Mouse (Mus musculus) megakaryocyte, embryonic 14.5 days (primary cell): Measurements from ENCODE around the gene Nup107. TPM values are rescaled to one million over a fixed set of nuclear protein-coding genes. Genes with fewer than 3 reads are reported as not detected.
A peak's percentile ranks its signal among the peaks of the same experiment; 100 is the strongest.

ENCODE experiments used
- H3K27me3 ChIP-seq: replicated peaks from 2 replicates; pipeline ENCODE3; 2012; ENCODE audit warnings: inconsistent platforms
- H3K36me3 ChIP-seq: replicated peaks from 2 replicates; pipeline ENCODE3; 2012; ENCODE audit warnings: low read length, inconsistent platforms, mixed read lengths
- H3K4me1 ChIP-seq: 2 replicates; pipeline ENCODE4 v1.6.1; 2012; ENCODE audit warnings: inconsistent platforms
- H3K4me3 ChIP-seq: replicated peaks from 2 replicates; pipeline ENCODE3; 2012; ENCODE audit warnings: moderate library complexity, mild to moderate bottlenecking, inconsistent platforms
- H3K9me3 ChIP-seq: 2 replicates; pipeline ENCODE4 v1.6.1; 2012; ENCODE audit warnings: inconsistent platforms
- FLI1 ChIP-seq: IDR thresholded peaks from 2 replicates; pipeline ENCODE4 v1.6.1; 2012; ENCODE audit warnings: low read length, inconsistent platforms, mixed read lengths
- GATA1 ChIP-seq: IDR thresholded peaks from 3 replicates; pipeline ENCODE4 v1.6.1; 2012; ENCODE audit warnings: mixed read lengths, low read length, inconsistent platforms, borderline replicate concordance
- polyA plus RNA-seq: library from polyadenylated mRNA; stranded (reverse); fragments of >175 nt; gene quantifications from 2 replicates; pipeline ENCODE4 v1.2.3, GENCODE M21; 2012; ENCODE audit warnings: low replicate concordance; ENCODE audit not compliant: insufficient read depth

Gene Nup107
- 10.8 TPM in 1 of 2 replicates, not detected in the other for polyA plus RNA-seq

DNA sequence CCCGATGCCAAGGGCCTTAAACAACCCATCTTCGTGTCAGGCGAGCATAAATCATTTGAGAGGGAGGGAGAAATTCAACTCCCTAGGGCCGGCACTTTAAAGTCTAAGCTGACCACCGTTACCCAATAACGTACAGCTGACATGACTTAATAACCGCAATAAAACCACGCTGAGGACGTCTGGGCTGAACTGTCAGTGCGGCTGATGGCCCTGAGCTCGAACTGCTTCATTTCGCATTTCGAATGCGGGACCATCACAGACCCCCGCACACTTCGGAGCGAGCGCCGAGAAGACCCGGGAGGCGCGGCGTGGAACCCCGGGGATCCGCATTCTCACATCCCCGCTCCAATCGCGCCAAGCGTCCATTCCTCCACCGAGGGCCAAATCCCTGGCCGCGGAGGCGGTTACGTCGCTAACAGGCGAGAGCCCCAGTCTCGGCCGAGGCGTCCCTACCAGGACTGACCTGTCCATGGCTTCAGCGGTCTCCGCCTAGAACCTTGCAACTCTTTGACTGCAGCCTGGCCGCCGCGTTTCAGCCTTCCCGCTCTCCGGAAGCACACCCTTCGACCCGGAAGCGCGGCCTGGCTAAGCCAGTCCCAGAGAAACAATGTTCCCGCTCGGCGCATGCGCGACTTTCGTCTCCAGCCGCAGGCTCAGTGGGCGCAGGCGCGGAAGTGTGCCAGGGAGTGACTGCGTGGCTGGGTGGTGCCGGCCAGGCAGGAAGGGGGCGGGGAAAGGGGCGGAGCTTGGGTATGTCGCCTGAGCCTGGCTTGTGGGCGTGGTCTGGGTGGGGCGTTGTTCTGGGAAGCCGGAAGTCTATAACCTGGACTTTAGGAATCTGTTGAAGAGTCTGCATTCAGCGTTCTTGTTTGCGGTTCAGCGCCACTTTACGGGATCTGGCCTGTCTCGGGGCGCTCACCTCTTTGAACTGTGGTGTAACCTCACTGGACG lies at the start of gene Nup107:
Nup107 (minus strand) TSS at position 565 of the 951 bp plus-strand sequence.
- peaks cover 17% of the 10 kb centered on the region for H3K36me3 ChIP-seq
- H3K9me3 ChIP-seq: no peaks in the 10 kb centered on the region
- peak within 1 kb of the TSS; percentile 94 for H3K4me3 ChIP-seq
- peaks cover 47% of the 10 kb centered on the region for H3K4me1 ChIP-seq
- H3K27me3 ChIP-seq: no peaks in the 10 kb centered on the region
- no peak for TF ChIP-seq GATA1
- peak; percentile 91 for TF ChIP-seq FLI1

GRCm38 (mm10) chr10:117841765-117842164 lies 49.3 kb upstream of the Nup107 start:
- H3K4me3 ChIP-seq: peak overlapping the region; percentile 90
- TF ChIP-seq FLI1: no peak
- no peak for TF ChIP-seq GATA1

DNA sequence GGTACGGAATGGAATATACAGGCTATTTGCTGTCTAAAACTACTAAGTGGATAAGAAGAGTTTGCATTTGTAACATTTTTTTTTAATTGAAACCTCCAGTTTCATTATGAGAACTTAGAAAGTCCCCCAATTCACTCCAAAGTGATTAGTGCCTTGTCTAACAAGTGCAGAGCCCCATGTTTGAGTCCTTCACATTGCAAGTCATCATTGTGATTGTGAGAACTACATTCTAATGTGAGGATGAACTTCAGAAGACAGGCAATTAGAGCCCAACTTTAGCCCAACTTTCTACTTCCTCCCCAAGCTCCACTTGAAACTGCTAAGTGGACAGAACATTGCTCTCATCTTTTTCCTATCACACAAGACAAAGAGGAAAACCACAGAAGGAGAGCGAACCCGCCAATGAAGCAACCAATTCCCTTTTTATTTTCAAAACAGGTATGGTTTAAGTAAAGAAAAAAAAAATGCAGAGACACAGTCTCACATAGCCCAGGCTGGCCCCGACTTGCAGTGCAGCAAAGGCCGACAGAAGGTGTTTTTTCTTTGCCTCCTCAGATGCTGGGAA lies 48.0 kb upstream of the Nup107 start:
- no peak for TF ChIP-seq GATA1
- TF ChIP-seq FLI1: no peak
- Histone ChIP-seq H3K36me3 (peaks cover 86% of the 10 kb centered on the region), H3K9me3 (no peaks in the 10 kb centered on the region), H3K4me1 (peaks cover 42% of the 10 kb centered on the region), H3K27me3 (no peaks in the 10 kb centered on the region), H3K4me3 (peak overlapping the region; percentile 90)

More at GRCm38 (mm10) chr10:117841765-117842164, 49.3 kb upstream of the Nup107 start:
- peaks cover 36% of the 10 kb centered on the region for H3K4me1 ChIP-seq
- H3K36me3 ChIP-seq: peaks cover 73% of the 10 kb centered on the region
- H3K9me3 ChIP-seq: no peaks in the 10 kb centered on the region
- no peaks in the 10 kb centered on the region for H3K27me3 ChIP-seq

- H3K9me3 ChIP-seq: no peaks in the 10 kb centered on the region
- H3K4me3 ChIP-seq: peak overlapping the region; percentile 90
- peaks cover 94% of the 10 kb centered on the region for H3K36me3 ChIP-seq
- H3K4me1 ChIP-seq: peaks cover 48% of the 10 kb centered on the region
- TF ChIP-seq FLI1 (no peak), GATA1 (no peak)
- no peaks in the 10 kb centered on the region for H3K27me3 ChIP-seq
Measured at GRCm38 (mm10) chr10:117839737-117840136, 47.2 kb upstream of the Nup107 start.

DNA sequence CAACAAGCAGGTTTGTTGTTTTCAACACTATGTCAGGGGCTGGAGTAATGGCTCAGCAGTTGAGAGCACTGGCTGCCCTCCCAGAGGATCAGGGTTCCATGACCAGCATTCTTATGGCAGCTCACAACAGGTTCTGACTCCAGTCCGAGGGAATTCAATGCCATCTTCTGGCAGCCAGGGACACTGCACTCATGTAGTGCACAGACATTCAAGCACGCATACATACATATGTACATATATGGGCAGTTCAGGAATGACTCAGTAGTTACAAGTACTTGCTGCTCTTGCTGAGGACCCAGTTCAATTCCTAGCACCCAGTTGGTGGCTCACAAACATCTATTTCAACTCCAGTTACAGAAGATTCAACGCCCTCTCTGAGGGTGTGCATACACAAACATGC lies 46.4 kb upstream of the Nup107 start:
- TF ChIP-seq GATA1: no peak
- no peak for TF ChIP-seq FLI1
- Histone ChIP-seq H3K27me3 (no peaks in the 10 kb centered on the region), H3K9me3 (no peaks in the 10 kb centered on the region), H3K36me3 (peaks cover 96% of the 10 kb centered on the region), H3K4me1 (peaks cover 56% of the 10 kb centered on the region), H3K4me3 (peak overlapping the region; percentile 90)

- Histone ChIP-seq H3K4me3 (peak overlapping the region; percentile 90), H3K4me1 (peaks cover 79% of the 10 kb centered on the region), H3K27me3 (no peaks in the 10 kb centered on the region), H3K36me3 (peaks cover 100% of the 10 kb centered on the region), H3K9me3 (no peaks in the 10 kb centered on the region)
- TF ChIP-seq GATA1 (no peak), FLI1 (no peak)
Measured at GRCm38 (mm10) chr10:117836354-117836753, 43.8 kb upstream of the Nup107 start.

DNA sequence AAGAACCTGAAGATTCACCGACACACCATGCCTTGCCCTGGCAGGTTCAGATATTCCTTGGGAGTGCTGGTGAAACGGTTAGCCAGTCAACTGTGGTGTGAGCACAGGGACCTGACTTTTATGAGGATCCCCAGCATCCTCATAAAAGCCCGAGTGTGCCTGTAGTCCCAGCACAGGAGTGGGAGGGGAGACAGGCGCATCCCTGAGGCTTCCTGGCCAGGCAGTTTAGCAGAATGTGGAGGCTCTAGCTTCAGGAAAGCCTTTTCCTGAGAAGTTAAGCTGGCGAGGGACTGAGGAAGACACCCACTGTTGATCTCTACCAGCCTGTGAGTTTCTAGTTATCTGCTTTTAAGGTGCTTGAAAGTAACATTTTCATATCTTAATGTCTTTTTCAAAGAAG lies 42.9 kb upstream of the Nup107 start:
- Histone ChIP-seq H3K27me3 (no peaks in the 10 kb centered on the region), H3K36me3 (peaks cover 98% of the 10 kb centered on the region), H3K4me1 (peaks cover 83% of the 10 kb centered on the region), H3K9me3 (no peaks in the 10 kb centered on the region), H3K4me3 (peak overlapping the region; percentile 90)
- TF ChIP-seq GATA1 (no peak), FLI1 (no peak)

GRCm38 (mm10) chr10:117830797-117831196 lies 38.3 kb upstream of the Nup107 start:
- Histone ChIP-seq H3K9me3 (no peaks in the 10 kb centered on the region), H3K4me1 (peaks cover 95% of the 10 kb centered on the region), H3K27me3 (no peaks in the 10 kb centered on the region), H3K36me3 (peaks cover 98% of the 10 kb centered on the region), H3K4me3 (peak overlapping the region; percentile 89)
- TF ChIP-seq FLI1 (no peak), GATA1 (no peak)

- no peaks in the 10 kb centered on the region for H3K27me3 ChIP-seq
- peak overlapping the region; percentile 89 for H3K4me3 ChIP-seq
- H3K36me3 ChIP-seq: peaks cover 98% of the 10 kb centered on the region
- no peaks in the 10 kb centered on the region for H3K9me3 ChIP-seq
- peaks cover 97% of the 10 kb centered on the region for H3K4me1 ChIP-seq
- TF ChIP-seq FLI1 (no peak), GATA1 (no peak)
Measured at GRCm38 (mm10) chr10:117829472-117830155, 37.1 kb upstream of the Nup107 start.
